Mouse (Mus musculus): Measurements from ENCODE around the gene Sdk1. TPM values are rescaled to one million over a fixed set of nuclear protein-coding genes. Genes with fewer than 3 reads are reported as not detected.
A peak's percentile ranks its signal among the peaks of the same experiment; 100 is the strongest.

Sdk1 gene
- polyA plus RNA-seq, 1 experiment from 2014 or later = 3.6 TPM

DNA sequence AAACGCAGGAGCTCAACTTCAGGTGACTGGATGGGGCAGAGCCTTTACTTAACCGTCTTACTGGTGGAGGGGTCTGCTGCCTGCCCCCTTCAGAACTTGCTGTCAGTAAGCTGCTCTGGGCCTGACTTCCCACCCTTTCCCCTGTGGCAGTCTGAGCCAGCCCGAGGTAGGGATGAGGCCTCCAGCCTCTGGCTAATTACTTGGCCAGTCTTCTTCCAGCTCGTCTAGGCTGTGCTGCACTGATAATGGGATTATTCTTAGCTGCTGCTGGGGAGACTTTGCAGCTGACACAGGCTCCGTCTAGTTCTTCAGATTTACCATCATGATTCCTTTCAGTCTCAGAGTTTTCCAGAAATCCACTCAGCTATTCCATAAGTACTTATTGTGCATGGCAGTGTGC lies 104.2 kb downstream of the Sdk1 start:
- H3K4me1 ChIP-seq = peaks cover 11% of the 10 kb centered on the region
- H3K4me3 ChIP-seq (replicated peaks) = no peak overlapping the region
- no peak overlapping the region for H3K4me2 ChIP-seq
- 59% methylated on average over 5 of the region's 5 CpGs for WGBS
- H3K9ac ChIP-seq = no peak overlapping the region
- H3K9me3 ChIP-seq = no peaks in the 10 kb centered on the region
- no peaks in the 10 kb centered on the region for H3K36me3 ChIP-seq
- no peak for ATAC-seq (ENCODE audit: insufficient read depth, low FRiP score, low read depth)
- no peak overlapping the region for H3K27ac ChIP-seq
- no peaks in the 10 kb centered on the region for H3K27me3 ChIP-seq (replicated peaks)

DNA sequence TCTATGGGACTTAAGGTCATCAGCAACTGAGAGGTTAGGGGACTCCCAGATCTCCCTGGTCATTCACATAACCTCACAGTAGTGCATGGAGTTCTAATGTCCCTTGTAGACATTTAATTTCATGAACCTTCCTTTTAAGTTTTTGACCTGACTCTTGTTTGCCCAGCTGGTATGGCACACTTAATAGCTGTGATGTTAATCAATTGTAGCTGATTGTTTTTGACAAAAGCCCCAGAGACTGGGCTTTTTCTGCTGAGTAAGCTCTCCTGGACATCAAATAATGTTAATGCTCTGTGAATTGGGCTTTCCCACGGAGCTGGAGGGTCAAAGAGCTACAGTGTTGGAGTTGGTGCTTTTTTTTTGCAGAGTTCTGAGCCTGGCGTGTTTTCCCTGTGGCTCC lies 121.4 kb downstream of the Sdk1 start:
- Histone ChIP-seq H3K27me3 (replicated peaks) (no peaks in the 10 kb centered on the region), H3K9ac (no peak overlapping the region), H3K4me1 (0 out of 2 replicates have a peak, but pooled peaks cover 3% of the 10 kb centered on the region), H3K4me2 (no peak overlapping the region), H3K36me3 (no peaks in the 10 kb centered on the region), H3K4me3 (replicated peaks) (no peak overlapping the region), H3K27ac (no peak overlapping the region), H3K9me3 (no peaks in the 10 kb centered on the region)
- ATAC-seq (ENCODE audit: insufficient read depth, low FRiP score, low read depth) = no peak
- 40% methylated on average over 2 of the region's 2 CpGs for WGBS

DNA sequence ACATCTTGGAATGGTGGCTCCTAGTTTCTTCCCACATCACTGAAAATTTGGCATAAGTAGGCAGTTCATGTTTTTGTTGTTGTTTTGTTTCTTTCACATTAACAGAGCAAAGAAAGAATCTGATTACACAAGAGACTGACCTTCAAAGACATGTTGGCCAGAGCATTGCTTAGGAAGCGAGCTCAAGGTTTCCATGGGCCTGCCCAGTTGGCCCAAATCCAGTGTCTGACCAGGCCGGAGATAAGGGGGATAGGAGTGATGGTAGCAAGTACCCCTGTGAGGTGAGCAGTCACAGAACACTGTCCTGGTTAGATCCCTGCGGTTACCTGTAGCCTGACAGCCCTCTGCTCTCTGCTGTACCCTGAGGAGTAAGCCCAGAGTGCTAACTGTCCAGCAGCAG lies 122.7 kb downstream of the Sdk1 start:
- Histone ChIP-seq H3K9me3 (no peaks in the 10 kb centered on the region), H3K9ac (no peak overlapping the region), H3K4me3 (replicated peaks) (no peak overlapping the region), H3K4me2 (no peak overlapping the region), H3K27me3 (replicated peaks) (no peaks in the 10 kb centered on the region), H3K36me3 (no peaks in the 10 kb centered on the region), H3K27ac (no peak overlapping the region), H3K4me1 (peaks cover 4% of the 10 kb centered on the region; the same call in 1 of the 2 replicates)
- ATAC-seq (ENCODE audit: insufficient read depth, low FRiP score, low read depth) = no peak
- WGBS = 78% methylated on average over 3 of the region's 3 CpGs

DNA sequence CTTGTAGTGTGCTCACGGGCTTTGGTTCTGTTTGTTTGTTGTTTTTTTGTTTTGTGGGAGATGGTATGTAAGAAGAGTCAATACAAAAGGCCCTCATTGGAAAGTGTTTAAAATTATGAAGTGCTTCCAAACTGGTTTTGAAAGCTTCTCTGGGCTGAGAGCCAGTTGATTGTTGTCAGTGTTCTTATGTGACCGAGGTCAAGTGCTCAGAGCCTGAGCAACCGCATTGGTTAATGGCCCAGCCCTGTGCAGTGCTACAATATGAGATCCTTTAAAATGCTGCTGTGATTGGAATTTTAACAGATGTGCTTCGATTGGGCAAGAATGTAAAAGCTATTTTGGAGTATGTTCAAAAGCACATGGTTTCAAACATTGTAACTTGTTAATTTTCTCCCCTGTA lies 127.3 kb downstream of the Sdk1 start:
- no peaks in the 10 kb centered on the region for H3K27me3 ChIP-seq (replicated peaks)
- WGBS = 30% methylated on average over 4 of the region's 4 CpGs
- no peak; the same call in 1 of the 2 replicates for ATAC-seq (ENCODE audit: insufficient read depth, low FRiP score, low read depth)
- no peaks in the 10 kb centered on the region for H3K9me3 ChIP-seq
- no peak overlapping the region for H3K9ac ChIP-seq
- H3K36me3 ChIP-seq = no peaks in the 10 kb centered on the region
- no peak overlapping the region for H3K4me3 ChIP-seq (replicated peaks)
- no peak overlapping the region for H3K27ac ChIP-seq
- no peak overlapping the region for H3K4me2 ChIP-seq
- H3K4me1 ChIP-seq = peaks cover 10% of the 10 kb centered on the region

DNA sequence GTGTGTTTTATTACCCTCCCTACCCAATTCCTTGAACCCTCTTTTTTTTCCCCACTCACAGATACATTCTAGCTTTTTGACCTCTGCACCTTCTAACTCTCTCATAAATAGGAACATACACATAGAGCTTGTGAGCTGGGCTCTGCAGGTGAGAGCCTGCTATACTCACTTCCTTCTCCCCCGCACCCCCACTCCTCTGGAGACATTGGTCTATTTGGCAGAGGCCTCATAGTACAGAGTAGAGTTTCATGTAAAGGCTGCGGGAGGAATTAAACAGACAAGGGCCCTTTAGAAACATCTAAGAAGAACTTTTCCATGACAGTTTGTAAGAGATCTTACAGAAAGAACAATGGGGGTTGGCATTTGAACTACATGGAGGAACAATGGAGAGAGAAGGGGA lies 133.5 kb downstream of the Sdk1 start:
- Histone ChIP-seq H3K36me3 (no peaks in the 10 kb centered on the region), H3K9me3 (no peaks in the 10 kb centered on the region), H3K27me3 (replicated peaks) (no peaks in the 10 kb centered on the region), H3K4me2 (no peak overlapping the region), H3K4me1 (peaks cover 10% of the 10 kb centered on the region), H3K9ac (no peak overlapping the region), H3K4me3 (replicated peaks) (no peak overlapping the region), H3K27ac (no peak overlapping the region)
- no peak for ATAC-seq (ENCODE audit: insufficient read depth, low FRiP score, low read depth)
- 68% methylated on average over 2 of the region's 2 CpGs for WGBS

DNA sequence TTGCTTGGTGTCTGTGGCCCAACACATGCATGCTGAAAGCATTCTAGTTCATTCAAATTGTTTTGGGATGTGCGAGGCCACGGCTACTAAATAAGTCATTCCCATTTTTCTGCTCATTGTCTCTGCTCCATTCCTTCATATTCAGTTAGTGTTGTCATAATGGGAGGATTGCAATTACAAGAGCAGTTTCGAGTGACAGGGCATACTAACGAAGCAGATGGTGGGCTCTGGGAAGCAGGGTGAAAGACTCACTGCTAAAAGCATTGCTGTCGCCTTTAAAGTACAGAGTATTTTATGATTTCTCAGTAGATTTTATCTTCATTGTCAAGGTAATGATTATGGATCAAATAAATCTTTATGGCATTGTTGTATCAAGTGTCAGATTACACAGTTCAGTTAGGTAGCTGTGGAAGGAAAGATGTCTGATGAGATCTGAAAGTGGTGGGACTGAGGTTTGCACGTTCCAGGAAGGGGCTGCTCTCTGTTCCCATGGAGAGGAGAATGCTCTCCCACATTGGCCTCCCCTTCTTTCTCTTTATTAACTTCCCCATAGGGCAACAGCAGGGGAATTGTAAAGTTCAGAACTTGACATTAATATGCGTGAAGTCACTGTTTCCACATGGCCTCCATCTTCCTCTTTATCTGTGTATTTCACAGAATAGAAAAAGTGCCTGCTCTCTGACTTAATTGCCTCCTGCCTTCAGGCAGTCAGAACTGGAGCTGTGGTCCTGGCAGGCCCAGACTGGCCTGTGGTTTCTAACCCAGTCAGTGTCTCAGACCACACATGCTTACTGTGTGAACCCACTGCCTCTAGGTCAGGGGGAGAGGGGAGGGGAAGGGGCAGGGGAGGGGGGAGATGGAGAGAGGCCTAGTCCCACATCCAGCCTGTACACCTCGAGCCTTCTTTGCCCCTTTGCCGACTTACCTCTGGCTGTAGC lies 138.8 kb downstream of the Sdk1 start:
- H3K27ac ChIP-seq = peak overlapping the region; percentile 59
- no peak overlapping the region for H3K4me3 ChIP-seq (replicated peaks)

DNA sequence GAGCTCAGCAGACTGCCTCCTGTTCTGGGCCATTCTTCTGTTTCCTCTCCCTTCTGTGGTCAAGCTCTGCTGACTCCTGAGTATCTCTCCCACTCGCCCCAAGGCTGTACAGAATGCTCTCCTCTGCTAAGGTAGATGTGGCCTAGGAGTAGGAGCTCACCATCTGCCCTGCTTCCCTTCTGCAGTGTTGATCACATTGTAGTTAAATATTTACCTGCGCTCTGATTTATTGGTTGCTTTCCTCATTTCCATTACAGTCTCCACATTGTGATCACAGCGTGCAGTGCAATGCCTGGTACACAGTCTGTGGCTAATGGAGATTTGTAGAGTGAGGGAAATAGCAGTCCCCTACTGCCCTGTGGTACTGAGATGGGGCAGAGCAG lies 139.5 kb downstream of the Sdk1 start:
- Histone ChIP-seq H3K27ac (peak overlapping the region; percentile 59), H3K9ac (no peak overlapping the region), H3K4me2 (no peak overlapping the region), H3K36me3 (no peaks in the 10 kb centered on the region), H3K4me3 (replicated peaks) (no peak overlapping the region), H3K27me3 (replicated peaks) (no peaks in the 10 kb centered on the region), H3K4me1 (peaks cover 4% of the 10 kb centered on the region; the same call in 1 of the 2 replicates), H3K9me3 (no peaks in the 10 kb centered on the region)
- 67% methylated on average over 3 of the region's 3 CpGs for WGBS
- ATAC-seq (ENCODE audit: insufficient read depth, low FRiP score, low read depth) = peak; percentile 50; the same call in 1 of the 2 replicates

More for the DNA sequence above, 138.8 kb downstream of the Sdk1 start:
- Histone ChIP-seq H3K9me3 (no peaks in the 10 kb centered on the region), H3K4me2 (no peak overlapping the region), H3K36me3 (no peaks in the 10 kb centered on the region), H3K9ac (no peak overlapping the region), H3K27me3 (replicated peaks) (no peaks in the 10 kb centered on the region), H3K4me1 (peaks cover 4% of the 10 kb centered on the region; the same call in 1 of the 2 replicates)
- 42% methylated on average over 9 of the region's 9 CpGs for WGBS
- ATAC-seq (ENCODE audit: insufficient read depth, low FRiP score, low read depth) = peak; percentile 31; the same call in 1 of the 2 replicates

DNA sequence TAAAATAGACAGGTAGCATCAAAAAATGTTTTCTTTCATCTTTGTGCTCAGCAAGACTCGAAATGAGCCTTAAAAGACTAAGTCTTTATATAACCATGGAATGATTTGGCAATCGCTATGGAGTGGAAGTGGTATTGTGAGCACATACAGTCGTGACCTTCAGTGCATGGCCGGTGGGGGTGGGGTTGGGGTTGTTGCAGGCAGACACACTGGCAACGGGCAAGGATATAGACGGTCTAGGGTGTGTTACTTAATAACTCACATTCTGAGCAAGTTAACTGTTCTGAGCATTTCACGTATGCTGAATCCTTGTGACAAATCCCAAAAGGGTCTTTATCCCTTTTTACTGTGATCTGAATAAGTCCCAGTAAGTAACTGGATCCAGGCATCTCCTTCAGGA lies 140.3 kb downstream of the Sdk1 start:
- Histone ChIP-seq H3K4me2 (no peak overlapping the region), H3K9me3 (no peaks in the 10 kb centered on the region), H3K4me3 (replicated peaks) (no peak overlapping the region), H3K27me3 (replicated peaks) (no peaks in the 10 kb centered on the region), H3K36me3 (no peaks in the 10 kb centered on the region), H3K9ac (no peak overlapping the region), H3K27ac (no peak overlapping the region), H3K4me1 (peaks cover 4% of the 10 kb centered on the region; the same call in 1 of the 2 replicates)
- WGBS = 77% methylated on average over 7 of the region's 7 CpGs
- ATAC-seq (ENCODE audit: insufficient read depth, low FRiP score, low read depth) = no peak

DNA sequence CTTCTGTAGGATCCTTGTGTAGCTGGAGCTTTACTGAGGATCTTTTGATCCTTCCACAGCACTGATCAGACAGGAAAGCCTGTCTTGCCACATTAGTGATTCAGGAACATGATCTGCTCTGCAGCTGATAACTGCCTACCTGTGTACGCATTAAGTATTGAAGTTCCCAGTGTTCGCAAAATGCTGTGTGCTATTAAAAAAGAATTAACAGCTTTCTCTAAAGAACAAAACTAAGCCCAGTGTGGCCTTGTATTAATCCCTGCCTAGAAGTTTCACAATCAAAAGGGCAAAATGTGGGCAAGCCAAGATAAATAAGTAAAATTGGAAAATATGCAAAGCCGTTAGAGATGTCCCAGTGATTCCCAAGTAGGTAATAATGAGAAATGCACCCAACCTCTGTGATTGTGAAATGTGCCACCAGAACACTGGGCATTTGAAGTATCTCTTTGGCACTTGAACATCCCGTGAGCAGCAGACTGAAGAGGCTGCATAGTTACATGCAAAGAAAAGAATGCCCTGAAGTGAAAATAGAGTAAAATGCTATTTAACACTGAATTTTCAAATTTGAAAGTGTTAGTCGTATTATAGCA lies 141.1 kb downstream of the Sdk1 start:
- Histone ChIP-seq H3K4me2 (no peak overlapping the region), H3K27me3 (replicated peaks) (no peaks in the 10 kb centered on the region), H3K27ac (no peak overlapping the region), H3K4me1 (peaks cover 4% of the 10 kb centered on the region; the same call in 1 of the 2 replicates), H3K4me3 (replicated peaks) (no peak overlapping the region), H3K9ac (no peak overlapping the region), H3K9me3 (no peaks in the 10 kb centered on the region), H3K36me3 (no peaks in the 10 kb centered on the region)
- no peak for ATAC-seq (ENCODE audit: insufficient read depth, low FRiP score, low read depth)
- WGBS = 85% methylated on average over 5 of the region's 5 CpGs

DNA sequence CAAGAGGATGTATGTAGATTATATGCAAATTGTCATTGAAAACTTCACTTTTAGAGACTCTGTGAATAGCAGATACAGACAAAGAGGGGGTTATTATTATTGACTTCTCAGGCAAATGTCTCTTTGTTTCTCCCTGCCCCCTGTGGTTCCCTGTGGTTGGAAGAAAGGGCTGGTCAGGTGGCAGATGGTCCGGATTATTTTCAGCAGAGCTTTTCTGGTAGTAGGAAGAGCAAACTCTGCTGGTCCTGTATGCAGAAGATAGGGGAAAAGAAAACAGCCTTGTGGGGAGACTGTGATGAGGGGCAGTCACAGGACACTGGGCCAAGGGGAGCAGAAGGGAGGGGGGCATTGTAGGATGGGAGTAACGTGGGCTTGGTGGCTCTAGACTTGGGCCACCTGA lies 147.2 kb downstream of the Sdk1 start:
- no peak overlapping the region for H3K9ac ChIP-seq
- WGBS = 45% methylated on average over 2 of the region's 2 CpGs
- no peaks in the 10 kb centered on the region for H3K4me1 ChIP-seq
- H3K36me3 ChIP-seq = no peaks in the 10 kb centered on the region
- H3K27me3 ChIP-seq (replicated peaks) = no peaks in the 10 kb centered on the region
- ATAC-seq (ENCODE audit: insufficient read depth, low FRiP score, low read depth) = no peak
- H3K27ac ChIP-seq = no peak overlapping the region
- no peak overlapping the region for H3K4me3 ChIP-seq (replicated peaks)
- no peak overlapping the region for H3K4me2 ChIP-seq
- no peaks in the 10 kb centered on the region for H3K9me3 ChIP-seq

DNA sequence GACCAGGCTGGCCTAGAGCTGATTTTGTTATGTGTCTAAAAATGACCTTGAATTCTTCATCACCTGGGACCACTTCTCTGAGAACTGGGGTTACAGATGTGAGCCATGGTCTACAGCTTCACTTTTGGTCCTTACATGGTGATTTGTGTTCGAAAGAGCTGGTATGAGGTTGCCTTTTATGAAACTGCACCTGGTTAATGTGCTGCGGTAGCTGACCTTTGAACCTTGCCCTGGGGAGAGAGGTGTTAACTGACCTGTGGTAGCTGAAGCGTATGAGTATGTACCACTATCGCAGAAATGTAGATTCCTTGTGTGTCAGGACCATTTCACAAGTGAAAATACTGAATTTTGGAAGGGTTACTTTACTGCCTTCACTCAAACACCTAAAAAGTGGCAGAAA lies 149.3 kb downstream of the Sdk1 start:
- no peaks in the 10 kb centered on the region for H3K36me3 ChIP-seq
- no peaks in the 10 kb centered on the region for H3K4me1 ChIP-seq
- H3K4me2 ChIP-seq = no peak overlapping the region
- no peaks in the 10 kb centered on the region for H3K9me3 ChIP-seq
- WGBS = 74% methylated on average over 4 of the region's 4 CpGs
- no peak overlapping the region for H3K4me3 ChIP-seq (replicated peaks)
- ATAC-seq (ENCODE audit: insufficient read depth, low FRiP score, low read depth) = no peak
- no peaks in the 10 kb centered on the region for H3K27me3 ChIP-seq (replicated peaks)
- H3K9ac ChIP-seq = no peak overlapping the region
- H3K27ac ChIP-seq = no peak overlapping the region

DNA sequence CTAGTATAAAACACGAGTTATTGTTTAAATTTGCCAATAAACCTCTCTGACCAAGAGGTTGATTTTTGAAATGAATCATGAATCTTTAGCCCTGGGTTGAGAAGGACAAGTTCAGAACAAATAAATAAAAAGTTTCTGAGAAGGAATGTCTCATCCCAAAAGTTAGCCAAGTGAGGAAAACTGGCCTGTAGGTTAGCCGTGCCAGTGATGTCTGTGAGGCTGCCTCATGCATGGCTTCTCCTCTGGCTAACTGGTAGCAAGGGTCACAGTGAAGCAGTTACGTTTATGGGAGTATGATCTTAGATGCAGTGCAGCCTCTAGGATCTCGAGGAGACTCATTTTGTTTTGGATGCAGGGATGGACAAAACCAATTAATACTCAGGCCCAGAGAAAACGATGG lies 149.9 kb downstream of the Sdk1 start:
- H3K27me3 ChIP-seq (replicated peaks) = no peaks in the 10 kb centered on the region
- H3K36me3 ChIP-seq = no peaks in the 10 kb centered on the region
- H3K4me1 ChIP-seq = no peaks in the 10 kb centered on the region
- WGBS = 58% methylated on average over 5 of the region's 5 CpGs
- ATAC-seq (ENCODE audit: insufficient read depth, low FRiP score, low read depth) = no peak
- H3K4me3 ChIP-seq (replicated peaks) = no peak overlapping the region
- no peak overlapping the region for H3K9ac ChIP-seq
- no peaks in the 10 kb centered on the region for H3K9me3 ChIP-seq
- no peak overlapping the region for H3K4me2 ChIP-seq
- H3K27ac ChIP-seq = no peak overlapping the region
